Mouse (Mus musculus) layer of hippocampus, adult 11-12 months (tissue): ENCODE data around the gene Dnajc15.
A peak's percentile ranks its signal among the peaks of the same experiment; 100 is the strongest.

Source experiments
- DNase-seq: peaks from one replicate; pipeline ENCODE4 v3.0.0; 2022; ENCODE audit warnings: low spot score

Gene Dnajc15

GRCm38 (mm10) chr14:77860841-77861560 lies 13.9 kb downstream of the Dnajc15 start:
- DNase-seq = no peak

GRCm38 (mm10) chr14:77859894-77860293 lies 15.0 kb downstream of the Dnajc15 start:
- no peak for DNase-seq

- DNase-seq = no peak
Observed at GRCm38 (mm10) chr14:77853951-77854350, 21.0 kb downstream of the Dnajc15 start.

- no peak for DNase-seq
Observed at GRCm38 (mm10) chr14:77849852-77850251, 25.1 kb downstream of the Dnajc15 start.

GRCm38 (mm10) chr14:77848349-77848748 lies 26.6 kb downstream of the Dnajc15 start:
- DNase-seq = peak; percentile 27

- DNase-seq = no peak
Observed at GRCm38 (mm10) chr14:77846206-77846605, 28.7 kb downstream of the Dnajc15 start.

- no peak for DNase-seq
Observed at GRCm38 (mm10) chr14:77845479-77845878, 29.4 kb downstream of the Dnajc15 start.

GRCm38 (mm10) chr14:77840574-77840973 lies 34.4 kb downstream of the Dnajc15 start:
- no peak for DNase-seq

GRCm38 (mm10) chr14:77840078-77840477 lies 34.8 kb downstream of the Dnajc15 start:
- no peak for DNase-seq

- DNase-seq = no peak
Observed at GRCm38 (mm10) chr14:77836794-77837193, 38.1 kb downstream of the Dnajc15 start.

- no peak for DNase-seq
Observed at GRCm38 (mm10) chr14:77832359-77832758, 42.6 kb downstream of the Dnajc15 start.

- DNase-seq = no peak
Observed at GRCm38 (mm10) chr14:77831936-77832335, 43.0 kb downstream of the Dnajc15 start.

GRCm38 (mm10) chr14:77829673-77830072 lies 45.3 kb downstream of the Dnajc15 start:
- no peak for DNase-seq

GRCm38 (mm10) chr14:77825891-77826290 lies 49.0 kb downstream of the Dnajc15 start:
- DNase-seq = no peak

- no peak for DNase-seq
Observed at GRCm38 (mm10) chr14:77825121-77825520, 49.8 kb downstream of the Dnajc15 start.

GRCm38 (mm10) chr14:77819841-77820240 lies 55.1 kb downstream of the Dnajc15 start:
- DNase-seq = no peak

- DNase-seq = peak; percentile 57
Observed at GRCm38 (mm10) chr14:77817561-77817960, 57.4 kb downstream of the Dnajc15 start.

- no peak for DNase-seq
Observed at GRCm38 (mm10) chr14:77814935-77815334, 60.0 kb downstream of the Dnajc15 start.

GRCm38 (mm10) chr14:77812890-77813289 lies 62.0 kb downstream of the Dnajc15 start:
- no peak for DNase-seq

GRCm38 (mm10) chr14:77811466-77811865 lies 63.5 kb downstream of the Dnajc15 start:
- no peak for DNase-seq

GRCm38 (mm10) chr14:77807836-77808235 lies 67.1 kb downstream of the Dnajc15 start:
- no peak for DNase-seq

GRCm38 (mm10) chr14:77806345-77806744 lies 68.6 kb downstream of the Dnajc15 start:
- DNase-seq = no peak

GRCm38 (mm10) chr14:77802268-77802630 lies 72.7 kb downstream of the Dnajc15 start:
- no peak for DNase-seq

- DNase-seq = no peak
Observed at GRCm38 (mm10) chr14:77801571-77802267, 73.2 kb downstream of the Dnajc15 start.
